Mouse (Mus musculus) ES-E14 (cell line): ENCODE results near the gene Gm49661.

Experiments used
- CHD2 ChIP-seq: IDR thresholded peaks from 2 replicates; pipeline ENCODE4 v1.6.1; 2014; ENCODE audit warnings: mild to moderate bottlenecking, low read depth, low read length, inconsistent platforms
- MAFK ChIP-seq: IDR thresholded peaks from 2 replicates; pipeline ENCODE4 v1.6.1; 2014; ENCODE audit warnings: mild to moderate bottlenecking, low read depth, low read length, inconsistent platforms; ENCODE audit not compliant: insufficient read depth

DNA sequence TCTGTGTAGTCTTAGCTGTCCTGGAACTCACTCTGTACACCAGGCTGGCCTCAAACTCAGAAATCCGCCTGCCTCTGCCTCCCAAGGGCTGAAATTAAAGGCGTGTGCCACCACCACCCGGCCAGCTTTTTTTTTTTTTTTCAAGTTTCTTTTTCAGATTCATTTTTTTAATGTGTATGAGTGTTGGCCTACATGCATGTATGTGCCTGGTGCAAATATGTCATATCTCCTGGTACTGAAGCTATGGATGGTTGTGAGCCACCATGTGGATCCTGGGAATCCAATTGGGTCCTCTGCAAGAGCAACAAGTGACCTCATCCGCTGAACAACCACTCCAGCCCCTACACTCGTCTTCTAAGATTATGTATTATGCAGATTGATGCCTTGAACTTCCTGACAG lies 18.2 kb upstream of the Gm49661 start:
- TF ChIP-seq MAFK = no peak
- TF ChIP-seq CHD2 = no peak
